Mouse (Mus musculus): Measurements from ENCODE around the gene Eif4g3. TPM values are rescaled to one million over a fixed set of nuclear protein-coding genes. Genes with fewer than 3 reads are reported as not detected.

Gene Eif4g3
- polyA plus RNA-seq, 1 experiment from 2014 or later: 55.9 TPM

DNA sequence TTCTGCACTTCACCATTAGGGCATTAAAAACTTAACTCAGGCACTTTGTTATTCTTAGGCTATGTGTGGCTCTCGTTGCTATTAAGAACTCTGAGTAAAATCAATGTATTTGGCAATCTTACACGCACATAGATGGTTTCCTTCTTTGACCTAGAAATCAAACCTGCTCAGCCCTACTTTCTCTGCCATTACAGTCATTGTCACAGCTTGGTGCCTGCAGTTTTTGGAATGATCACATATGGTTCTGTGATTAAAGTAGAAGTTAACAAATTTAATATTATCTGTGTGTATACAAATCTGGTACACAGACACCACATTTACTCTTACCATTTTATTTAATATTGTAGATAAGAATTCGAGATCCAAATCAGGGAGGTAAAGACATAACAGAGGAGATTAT, 112.1 kb downstream of the Eif4g3 start:
- Histone ChIP-seq H3K4me2 (replicated peaks; ENCODE audit: low read depth, low read length) (no peak overlapping the region), H3K4me1 (ENCODE audit: control insufficient read depth, insufficient read depth, low read length) (no peaks in the 10 kb centered on the region), H3K4me3 (ENCODE audit: low read length) (no peak overlapping the region), H3K27ac (ENCODE audit: low read depth, low read length) (no peak overlapping the region), H3K36me3 (ENCODE audit: control insufficient read depth, insufficient read depth, low read length) (peaks cover 88% of the 10 kb centered on the region), H3K9me3 (ENCODE audit: control insufficient read depth, low read length) (no peaks in the 10 kb centered on the region), H3K27me3 (ENCODE audit: control insufficient read depth, insufficient read depth, low read length) (no peaks in the 10 kb centered on the region), H3K9ac (ENCODE audit: low read depth, low read length) (no peak overlapping the region)
- no peak for ATAC-seq (ENCODE audit: low FRiP score, low TSS enrichment)
- 95% methylated on average over 3 of the region's 3 CpGs for WGBS

DNA sequence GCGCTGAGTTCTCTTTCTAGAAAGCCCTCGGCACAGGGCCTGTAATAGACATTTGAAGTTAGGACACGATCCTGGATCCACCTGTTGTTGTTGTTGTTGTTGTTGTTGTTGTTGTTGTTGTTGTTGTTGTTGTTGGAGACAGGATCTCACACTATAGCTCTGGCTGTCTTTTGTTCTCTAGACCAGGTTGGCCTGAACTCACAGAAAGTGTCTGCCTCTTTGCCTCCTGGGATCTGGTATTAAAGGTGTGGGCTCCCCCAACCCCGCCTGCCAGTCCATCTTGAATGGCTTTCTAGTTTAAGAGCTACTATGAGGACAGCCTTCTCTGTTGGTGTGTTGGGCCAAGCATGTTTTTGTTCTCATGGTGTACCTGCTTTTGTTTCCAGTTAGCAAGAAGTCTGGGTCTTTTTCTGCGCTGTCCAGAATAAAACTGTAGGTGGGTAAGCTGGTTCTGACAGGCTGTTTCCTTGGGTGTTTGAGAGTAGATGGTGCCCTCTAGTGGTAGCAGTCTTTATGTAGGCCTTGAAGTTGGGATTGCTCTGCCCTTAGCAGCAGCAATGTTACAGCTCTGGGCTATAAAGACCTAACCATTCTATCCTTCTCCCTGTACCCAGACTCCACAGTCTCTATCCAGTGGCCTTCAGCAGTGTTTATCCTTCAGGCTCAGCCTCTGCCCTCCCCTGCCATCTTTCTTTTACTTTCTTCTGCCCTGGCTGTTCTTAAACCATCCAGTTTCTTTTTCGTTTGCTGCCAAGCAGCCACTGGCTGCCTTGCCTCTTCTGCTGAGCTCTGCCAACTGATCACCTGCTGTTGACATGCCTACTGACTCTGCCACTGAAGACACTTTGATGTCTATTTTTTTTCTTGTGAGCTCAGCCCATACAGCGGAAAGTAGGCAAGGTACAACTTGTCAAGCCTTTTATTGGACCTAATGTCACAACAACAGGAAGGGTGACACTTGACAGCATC, 114.9 kb downstream of the Eif4g3 start:
- Histone ChIP-seq H3K4me3 (ENCODE audit: low read length) (no peak overlapping the region), H3K9me3 (ENCODE audit: control insufficient read depth, low read length) (no peaks in the 10 kb centered on the region), H3K27me3 (ENCODE audit: control insufficient read depth, insufficient read depth, low read length) (no peaks in the 10 kb centered on the region), H3K9ac (ENCODE audit: low read depth, low read length) (no peak overlapping the region), H3K36me3 (ENCODE audit: control insufficient read depth, insufficient read depth, low read length) (peaks cover 72% of the 10 kb centered on the region), H3K27ac (ENCODE audit: low read depth, low read length) (no peak overlapping the region), H3K4me2 (replicated peaks; ENCODE audit: low read depth, low read length) (no peak overlapping the region), H3K4me1 (ENCODE audit: control insufficient read depth, insufficient read depth, low read length) (no peaks in the 10 kb centered on the region)
- 87% methylated on average over 7 of the region's 7 CpGs for WGBS
- ATAC-seq (ENCODE audit: low FRiP score, low TSS enrichment): 0 out of 2 replicates have a peak, but pooled peaks have one; percentile 52

DNA sequence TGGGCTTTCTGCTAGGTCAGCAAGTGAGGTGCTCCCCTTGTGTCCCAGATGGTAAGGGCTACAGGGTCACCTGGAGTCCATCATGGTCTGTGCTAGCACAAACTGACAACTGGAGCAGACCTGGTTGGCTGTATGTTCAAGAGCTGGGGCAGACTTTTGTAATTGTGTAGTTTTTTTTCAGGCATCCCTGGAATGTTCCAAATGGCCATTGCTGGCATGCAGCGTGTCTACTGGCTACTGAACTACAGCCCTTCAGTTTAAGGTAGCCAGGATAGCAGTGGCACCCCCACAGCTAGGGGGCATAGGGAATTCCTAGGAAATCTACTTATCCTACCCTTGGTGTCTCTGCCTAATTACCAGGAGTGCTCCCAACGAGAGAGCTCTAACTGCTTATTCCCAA, 115.7 kb downstream of the Eif4g3 start:
- WGBS: 58% methylated on average over 2 of the region's 2 CpGs
- peaks cover 66% of the 10 kb centered on the region for H3K36me3 ChIP-seq (ENCODE audit: control insufficient read depth, insufficient read depth, low read length)
- no peaks in the 10 kb centered on the region for H3K27me3 ChIP-seq (ENCODE audit: control insufficient read depth, insufficient read depth, low read length)
- H3K9ac ChIP-seq (ENCODE audit: low read depth, low read length): no peak overlapping the region
- H3K4me3 ChIP-seq (ENCODE audit: low read length): no peak overlapping the region
- H3K4me1 ChIP-seq (ENCODE audit: control insufficient read depth, insufficient read depth, low read length): no peaks in the 10 kb centered on the region
- H3K27ac ChIP-seq (ENCODE audit: low read depth, low read length): no peak overlapping the region
- no peak overlapping the region for H3K4me2 ChIP-seq (replicated peaks; ENCODE audit: low read depth, low read length)
- no peak for ATAC-seq (ENCODE audit: low FRiP score, low TSS enrichment)
- no peaks in the 10 kb centered on the region for H3K9me3 ChIP-seq (ENCODE audit: control insufficient read depth, low read length)

DNA sequence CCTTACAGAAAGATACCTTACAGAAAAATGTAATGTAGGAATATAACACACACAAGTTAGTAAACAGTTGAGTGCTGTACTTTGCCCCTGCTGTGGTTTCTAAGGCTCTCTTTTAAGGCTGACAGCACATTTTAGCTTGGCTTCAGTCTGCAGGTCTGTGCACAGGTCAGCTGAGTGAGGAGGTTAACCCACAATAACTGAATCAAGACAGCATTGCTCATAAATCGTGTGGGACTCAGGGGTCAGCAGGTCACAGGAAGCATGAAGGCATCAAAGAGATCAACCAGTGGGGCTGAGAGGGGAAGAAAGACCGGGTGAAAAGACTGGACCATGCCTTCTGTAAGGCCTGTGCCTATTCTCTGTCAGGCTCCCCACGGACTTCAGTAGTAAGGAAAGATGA, 116.5 kb downstream of the Eif4g3 start:
- H3K27ac ChIP-seq (ENCODE audit: low read depth, low read length): no peak overlapping the region
- H3K4me3 ChIP-seq (ENCODE audit: low read length): no peak overlapping the region
- no peak overlapping the region for H3K9ac ChIP-seq (ENCODE audit: low read depth, low read length)
- H3K9me3 ChIP-seq (ENCODE audit: control insufficient read depth, low read length): no peaks in the 10 kb centered on the region
- H3K4me2 ChIP-seq (replicated peaks; ENCODE audit: low read depth, low read length): no peak overlapping the region
- no peaks in the 10 kb centered on the region for H3K27me3 ChIP-seq (ENCODE audit: control insufficient read depth, insufficient read depth, low read length)
- 30% methylated on average over 3 of the region's 3 CpGs for WGBS
- ATAC-seq (ENCODE audit: low FRiP score, low TSS enrichment): no peak
- H3K4me1 ChIP-seq (ENCODE audit: control insufficient read depth, insufficient read depth, low read length): no peaks in the 10 kb centered on the region
- peaks cover 66% of the 10 kb centered on the region for H3K36me3 ChIP-seq (ENCODE audit: control insufficient read depth, insufficient read depth, low read length)

DNA sequence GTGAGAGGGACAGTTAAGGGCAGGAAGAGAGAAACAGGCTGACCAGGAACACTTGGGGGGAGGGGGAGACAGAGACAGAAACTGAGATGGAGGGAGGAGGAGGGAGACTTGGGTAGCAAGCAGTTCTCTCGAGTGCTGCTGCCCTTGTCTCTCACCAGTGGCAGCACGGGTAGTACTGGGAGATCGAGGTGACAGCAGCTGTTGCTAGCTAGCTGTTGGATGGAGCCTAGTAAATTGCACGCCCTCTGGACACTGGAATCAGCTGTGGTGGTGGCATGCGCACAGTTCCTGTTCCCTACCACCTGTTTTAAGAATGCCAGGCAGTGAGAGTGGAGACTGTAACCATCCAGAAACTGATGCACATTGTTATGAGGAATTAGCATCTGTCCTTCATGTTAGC, 119.0 kb downstream of the Eif4g3 start:
- ATAC-seq (ENCODE audit: low FRiP score, low TSS enrichment): no peak
- no peaks in the 10 kb centered on the region for H3K27me3 ChIP-seq (ENCODE audit: control insufficient read depth, insufficient read depth, low read length)

DNA sequence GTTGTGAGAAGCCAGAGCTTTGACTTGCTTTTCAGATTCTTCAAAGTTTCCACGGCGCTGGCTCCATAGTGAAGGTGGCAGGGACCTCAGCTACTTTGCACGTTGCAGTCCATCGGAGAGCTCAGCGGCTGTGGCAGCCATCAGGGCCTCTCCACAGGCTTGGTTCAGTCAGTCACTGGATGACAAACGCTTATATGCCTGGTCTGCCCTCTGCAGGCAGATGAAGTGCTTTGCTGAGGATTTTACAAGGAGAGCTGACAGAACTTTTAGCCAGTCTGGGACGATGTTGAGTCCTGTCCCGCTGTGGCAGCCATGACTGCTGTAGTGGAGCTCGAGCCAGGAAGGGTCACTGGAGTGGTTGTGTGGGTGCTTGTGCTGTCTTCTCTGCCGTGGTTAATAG, 126.9 kb downstream of the Eif4g3 start:
- Histone ChIP-seq H3K4me3 (ENCODE audit: low read length) (no peak overlapping the region), H3K4me1 (ENCODE audit: control insufficient read depth, insufficient read depth, low read length) (no peaks in the 10 kb centered on the region), H3K36me3 (ENCODE audit: control insufficient read depth, insufficient read depth, low read length) (peaks cover 38% of the 10 kb centered on the region), H3K4me2 (replicated peaks; ENCODE audit: low read depth, low read length) (no peak overlapping the region), H3K9ac (ENCODE audit: low read depth, low read length) (no peak overlapping the region), H3K9me3 (ENCODE audit: control insufficient read depth, low read length) (no peaks in the 10 kb centered on the region), H3K27ac (ENCODE audit: low read depth, low read length) (no peak overlapping the region), H3K27me3 (ENCODE audit: control insufficient read depth, insufficient read depth, low read length) (no peaks in the 10 kb centered on the region)
- ATAC-seq (ENCODE audit: low FRiP score, low TSS enrichment): 0 out of 2 replicates have a peak, but pooled peaks have one; percentile 39
- 70% methylated on average over 10 of the region's 10 CpGs for WGBS

More for the DNA sequence above, 119.0 kb downstream of the Eif4g3 start:
- Histone ChIP-seq H3K4me3 (ENCODE audit: low read length) (no peak overlapping the region), H3K4me1 (ENCODE audit: control insufficient read depth, insufficient read depth, low read length) (no peaks in the 10 kb centered on the region), H3K9me3 (ENCODE audit: control insufficient read depth, low read length) (no peaks in the 10 kb centered on the region), H3K4me2 (replicated peaks; ENCODE audit: low read depth, low read length) (no peak overlapping the region), H3K36me3 (ENCODE audit: control insufficient read depth, insufficient read depth, low read length) (peaks cover 56% of the 10 kb centered on the region), H3K27ac (ENCODE audit: low read depth, low read length) (no peak overlapping the region), H3K9ac (ENCODE audit: low read depth, low read length) (no peak overlapping the region)
- WGBS: 71% methylated on average over 5 of the region's 5 CpGs

DNA sequence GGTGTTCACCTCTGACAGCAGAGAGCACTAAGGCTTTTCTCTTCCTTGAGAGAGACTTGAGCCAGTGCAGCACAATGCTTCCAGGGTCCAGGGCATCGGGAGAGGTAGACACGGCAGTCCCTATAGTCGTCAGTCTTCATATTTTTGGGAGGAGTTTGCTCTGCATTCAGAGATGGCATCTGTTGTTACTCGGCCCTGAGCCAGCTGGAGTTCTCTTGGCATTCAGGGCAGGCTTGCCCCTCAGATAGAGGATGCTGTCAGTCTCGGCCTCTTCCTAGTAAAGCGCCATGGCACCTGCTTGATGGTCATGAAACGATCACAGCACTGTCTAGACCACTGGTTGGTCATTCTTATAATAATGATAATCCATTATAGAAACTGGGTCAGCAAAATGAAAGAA, 131.2 kb downstream of the Eif4g3 start:
- ATAC-seq (ENCODE audit: low FRiP score, low TSS enrichment): no peak
- peaks cover 41% of the 10 kb centered on the region for H3K36me3 ChIP-seq (ENCODE audit: control insufficient read depth, insufficient read depth, low read length)
- no peaks in the 10 kb centered on the region for H3K27me3 ChIP-seq (ENCODE audit: control insufficient read depth, insufficient read depth, low read length)
- H3K4me1 ChIP-seq (ENCODE audit: control insufficient read depth, insufficient read depth, low read length): no peaks in the 10 kb centered on the region
- no peaks in the 10 kb centered on the region for H3K9me3 ChIP-seq (ENCODE audit: control insufficient read depth, low read length)
- no peak overlapping the region for H3K4me3 ChIP-seq (ENCODE audit: low read length)
- 92% methylated on average over 7 of the region's 7 CpGs for WGBS
- H3K27ac ChIP-seq (ENCODE audit: low read depth, low read length): no peak overlapping the region
- H3K9ac ChIP-seq (ENCODE audit: low read depth, low read length): no peak overlapping the region
- no peak overlapping the region for H3K4me2 ChIP-seq (replicated peaks; ENCODE audit: low read depth, low read length)

DNA sequence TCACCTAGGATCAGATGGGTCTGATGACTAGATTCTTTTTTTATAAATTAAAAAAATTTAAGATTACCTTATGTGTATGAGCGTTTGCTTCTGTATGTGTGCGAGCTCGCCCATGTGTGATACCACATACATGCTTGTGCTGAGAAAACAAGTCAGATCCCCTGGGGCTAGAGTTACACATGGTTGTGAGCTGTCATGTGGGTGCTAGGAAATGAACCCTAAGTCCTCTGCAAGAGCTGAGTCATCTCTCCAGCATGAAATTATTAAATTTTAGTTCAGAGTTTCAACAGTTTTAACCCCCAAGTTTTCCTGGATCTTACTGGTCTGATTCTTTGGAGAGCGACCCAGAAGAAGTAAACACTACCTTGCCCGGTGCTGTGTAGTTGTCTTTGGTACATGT, 134.5 kb downstream of the Eif4g3 start:
- no peaks in the 10 kb centered on the region for H3K9me3 ChIP-seq (ENCODE audit: control insufficient read depth, low read length)
- no peak overlapping the region for H3K27ac ChIP-seq (ENCODE audit: low read depth, low read length)
- WGBS: 96% methylated on average over 5 of the region's 5 CpGs
- no peak for ATAC-seq (ENCODE audit: low FRiP score, low TSS enrichment)
- H3K4me3 ChIP-seq (ENCODE audit: low read length): no peak overlapping the region
- no peak overlapping the region for H3K9ac ChIP-seq (ENCODE audit: low read depth, low read length)
- no peaks in the 10 kb centered on the region for H3K27me3 ChIP-seq (ENCODE audit: control insufficient read depth, insufficient read depth, low read length)
- peaks cover 14% of the 10 kb centered on the region for H3K4me1 ChIP-seq (ENCODE audit: control insufficient read depth, insufficient read depth, low read length)
- H3K36me3 ChIP-seq (ENCODE audit: control insufficient read depth, insufficient read depth, low read length): peaks cover 32% of the 10 kb centered on the region
- H3K4me2 ChIP-seq (replicated peaks; ENCODE audit: low read depth, low read length): no peak overlapping the region

DNA sequence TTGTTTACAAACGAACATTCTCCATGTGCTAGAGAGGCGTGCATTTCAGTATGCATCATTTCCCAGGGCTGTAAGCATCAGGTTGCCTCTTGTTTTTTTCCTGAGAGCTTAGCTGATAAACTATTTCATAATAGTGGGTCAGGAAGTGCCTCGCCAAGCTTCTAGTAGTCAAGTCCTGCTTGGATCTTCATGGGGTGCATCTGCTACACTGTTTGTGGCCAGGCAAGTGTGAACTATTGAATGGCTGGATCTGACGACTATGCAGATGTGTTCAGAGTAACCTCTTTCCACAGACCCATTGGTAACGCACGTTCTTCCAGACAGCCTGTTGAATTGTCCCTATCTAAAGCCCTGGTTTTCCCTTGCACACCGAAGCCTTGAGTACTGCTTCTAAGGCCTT, 135.0 kb downstream of the Eif4g3 start:
- H3K9ac ChIP-seq (ENCODE audit: low read depth, low read length): no peak overlapping the region
- ATAC-seq (ENCODE audit: low FRiP score, low TSS enrichment): no peak
- H3K4me2 ChIP-seq (replicated peaks; ENCODE audit: low read depth, low read length): no peak overlapping the region
- peaks cover 32% of the 10 kb centered on the region for H3K36me3 ChIP-seq (ENCODE audit: control insufficient read depth, insufficient read depth, low read length)
- H3K27me3 ChIP-seq (ENCODE audit: control insufficient read depth, insufficient read depth, low read length): no peaks in the 10 kb centered on the region
- peaks cover 14% of the 10 kb centered on the region for H3K4me1 ChIP-seq (ENCODE audit: control insufficient read depth, insufficient read depth, low read length)
- H3K27ac ChIP-seq (ENCODE audit: low read depth, low read length): no peak overlapping the region
- WGBS: 89% methylated on average over 7 of the region's 7 CpGs
- no peak overlapping the region for H3K4me3 ChIP-seq (ENCODE audit: low read length)
- H3K9me3 ChIP-seq (ENCODE audit: control insufficient read depth, low read length): no peaks in the 10 kb centered on the region
